Mouse (Mus musculus): ENCODE results near the gene D17H6S53E.

D17H6S53E gene

DNA sequence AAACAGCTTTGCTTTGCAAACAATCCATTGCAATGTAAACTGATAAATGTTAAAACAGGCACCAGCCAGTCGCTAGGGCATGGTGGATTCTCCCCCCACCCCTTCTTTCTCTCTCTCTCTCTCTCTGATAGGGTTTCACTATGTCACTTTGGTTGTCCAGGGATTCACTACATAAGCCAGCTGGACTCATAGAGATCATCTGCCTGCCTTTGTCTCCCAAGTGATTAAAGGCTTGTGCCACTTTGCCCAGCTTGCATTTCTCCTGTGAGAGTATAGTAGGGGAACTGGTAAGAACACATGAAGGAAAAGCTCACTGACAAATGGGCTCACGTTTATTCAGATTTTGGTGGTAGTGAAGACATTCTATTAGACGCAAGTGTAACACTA lies 6.0 kb downstream of the D17H6S53E start:
- no peak for DNase-seq (ENCODE audit: low read depth)

DNA sequence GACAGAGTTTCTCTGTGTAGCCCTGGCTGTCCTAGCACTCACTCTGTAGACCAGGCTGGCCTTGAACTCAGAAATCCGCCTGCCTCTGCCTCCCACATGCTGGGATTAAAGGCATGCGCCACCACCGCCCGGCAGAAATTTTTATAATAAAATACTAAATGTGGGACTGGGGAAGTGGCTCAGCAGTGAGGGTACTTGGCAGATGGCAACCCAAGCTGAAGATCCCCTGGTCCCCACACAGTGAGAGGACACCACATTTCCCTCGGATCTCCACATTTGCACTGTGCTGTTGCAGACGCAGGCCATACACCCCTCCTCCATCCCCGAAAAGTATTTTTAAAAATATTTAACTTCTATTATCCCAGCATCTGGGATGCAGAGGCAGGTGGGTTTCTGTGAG lies 7.3 kb downstream of the D17H6S53E start:
- no peak for DNase-seq (ENCODE audit: low read depth)

DNA sequence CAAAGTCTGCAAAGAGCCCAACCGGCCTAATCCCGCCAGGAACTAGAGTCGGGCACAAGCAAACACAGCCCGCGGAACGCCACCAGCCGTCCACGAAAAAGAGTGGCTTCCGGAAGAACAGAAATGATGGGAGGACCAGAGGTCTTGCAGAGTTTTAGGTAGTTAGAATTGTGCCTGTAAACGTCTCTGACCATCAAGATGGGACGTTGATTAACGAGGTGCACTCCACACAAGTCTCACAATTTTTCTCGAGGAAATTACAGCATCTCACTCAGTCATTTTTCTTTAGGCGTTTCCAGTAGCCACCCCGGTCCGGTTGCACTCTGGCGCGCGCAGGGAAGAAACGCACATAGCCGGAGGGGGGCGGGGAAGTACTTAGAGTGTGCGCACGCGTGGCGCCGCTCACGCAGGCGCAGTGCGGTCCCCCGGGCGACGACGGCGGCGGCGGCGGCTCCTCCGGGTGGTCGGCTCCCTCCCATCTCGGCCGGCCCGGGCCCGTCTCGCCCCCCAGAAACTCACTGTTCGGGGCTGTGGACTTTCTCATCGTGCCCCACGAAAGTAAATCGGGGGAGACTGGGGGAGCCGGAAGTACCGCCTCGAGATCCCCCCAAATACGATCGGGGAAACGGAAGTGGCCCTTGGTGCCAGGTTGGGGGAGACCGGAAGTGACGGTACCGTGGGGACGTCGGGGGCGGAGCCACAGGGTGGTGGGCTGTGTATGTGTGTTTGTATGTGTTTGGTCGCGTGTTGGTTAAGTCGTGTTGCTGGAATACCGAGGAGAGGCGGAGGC lies 8.8 kb downstream of the D17H6S53E start, which contains the start of gene Bag6:
TSS of gene Bag6 (plus strand) at position 378 of the 790 bp plus-strand sequence.
- peak; percentile 98 for DNase-seq (ENCODE audit: low read depth)

DNA sequence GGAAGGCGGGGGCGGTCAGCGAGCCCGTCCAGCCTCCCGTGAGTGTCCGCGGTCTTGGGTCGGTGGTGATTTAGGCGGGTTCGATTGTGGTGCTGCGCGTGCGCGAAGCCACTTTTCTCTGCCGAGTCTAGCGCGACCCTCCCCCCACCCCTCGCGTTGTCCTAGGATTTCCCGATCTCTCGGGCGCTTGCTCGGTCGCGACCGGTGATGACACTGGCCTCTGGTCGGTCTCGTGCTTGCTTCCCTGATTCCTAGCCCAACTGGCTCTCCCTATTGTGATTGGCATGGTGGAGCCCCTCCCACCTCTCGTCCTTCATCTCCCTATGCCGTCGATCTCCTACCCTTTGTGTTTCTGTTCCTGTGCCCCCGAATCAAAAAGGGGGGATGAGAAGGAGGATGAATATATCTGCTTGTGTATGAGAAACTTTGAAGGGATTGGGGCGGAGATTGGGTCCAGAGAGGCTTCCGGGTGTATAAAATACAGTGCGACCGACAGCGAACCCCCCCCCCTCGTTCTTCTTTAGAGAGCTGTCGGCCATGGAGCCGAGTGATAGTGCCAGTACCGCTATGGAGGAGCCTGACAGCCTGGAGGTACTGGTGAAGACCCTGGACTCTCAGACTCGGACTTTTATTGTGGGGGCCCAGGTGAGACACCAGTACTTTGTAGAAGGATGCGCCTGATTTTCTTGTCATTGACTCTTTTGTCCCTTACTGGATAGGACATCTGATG lies 9.6 kb downstream of the D17H6S53E start:
- DNase-seq (ENCODE audit: low read depth), result no peak

DNA sequence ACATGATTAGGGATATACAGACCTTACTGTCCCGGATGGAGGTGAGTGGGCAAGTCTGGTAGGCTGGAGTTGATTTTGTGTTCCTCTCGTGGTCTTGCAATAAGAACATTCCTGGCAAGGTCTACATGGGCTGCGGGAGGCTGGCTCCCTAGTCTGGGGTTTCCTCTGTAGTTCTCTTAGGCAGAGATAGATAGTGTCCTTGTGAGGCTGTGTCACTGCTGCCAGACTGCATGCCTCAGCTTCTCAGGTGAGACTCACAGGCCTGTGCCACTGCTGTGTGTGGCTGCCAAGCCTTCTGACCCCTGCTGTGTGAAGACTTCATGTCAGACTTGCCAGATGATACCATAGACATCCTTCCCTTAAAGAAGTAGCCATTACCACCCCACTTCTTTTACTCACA lies 13.1 kb downstream of the D17H6S53E start:
- no peak for DNase-seq (ENCODE audit: low read depth)

DNA sequence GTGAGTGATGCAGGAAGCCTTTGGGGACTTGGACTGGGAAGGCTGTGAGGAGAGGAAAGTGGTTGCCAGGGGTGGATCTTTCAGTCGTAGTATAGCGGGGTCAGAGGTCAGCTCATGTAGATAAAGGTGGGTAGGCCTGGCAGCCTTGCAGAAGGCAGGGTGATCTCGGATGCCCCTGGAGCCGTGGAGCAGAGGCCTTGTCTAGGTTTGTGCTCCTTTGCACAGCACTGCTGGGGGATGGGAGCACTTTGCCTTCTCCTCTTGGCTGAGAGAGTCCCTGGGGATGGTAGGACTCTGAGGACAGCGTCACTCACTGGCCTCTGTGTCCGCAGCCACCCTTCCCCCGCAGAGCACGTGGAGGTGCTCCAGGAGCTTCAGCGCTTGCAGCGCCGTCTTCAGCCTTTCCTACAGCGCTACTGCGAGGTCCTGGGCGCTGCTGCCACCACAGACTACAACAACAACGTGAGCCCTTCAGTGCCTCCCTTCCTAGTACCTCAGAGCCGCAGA lies 14.4 kb downstream of the D17H6S53E start:
- DNase-seq (ENCODE audit: low read depth), result no peak

DNA sequence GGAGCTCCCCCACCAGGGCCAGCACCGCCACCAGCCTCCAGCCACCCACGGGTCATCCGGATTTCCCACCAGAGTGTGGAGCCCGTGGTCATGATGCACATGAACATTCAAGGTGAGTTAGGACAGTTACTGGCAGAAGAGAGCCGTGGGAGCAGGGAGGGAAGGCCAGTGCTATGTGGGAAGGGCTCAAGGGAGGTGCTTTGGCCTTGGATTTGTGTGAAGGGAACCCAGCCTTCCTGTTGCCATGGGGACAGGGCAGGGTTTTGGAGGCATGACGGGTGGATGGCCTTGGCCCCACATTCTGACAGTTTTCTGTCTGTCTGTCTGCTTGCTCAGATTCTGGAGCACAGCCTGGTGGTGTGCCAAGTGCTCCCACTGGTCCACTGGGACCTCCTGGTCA lies 15.8 kb downstream of the D17H6S53E start:
- no peak for DNase-seq (ENCODE audit: low read depth)

DNA sequence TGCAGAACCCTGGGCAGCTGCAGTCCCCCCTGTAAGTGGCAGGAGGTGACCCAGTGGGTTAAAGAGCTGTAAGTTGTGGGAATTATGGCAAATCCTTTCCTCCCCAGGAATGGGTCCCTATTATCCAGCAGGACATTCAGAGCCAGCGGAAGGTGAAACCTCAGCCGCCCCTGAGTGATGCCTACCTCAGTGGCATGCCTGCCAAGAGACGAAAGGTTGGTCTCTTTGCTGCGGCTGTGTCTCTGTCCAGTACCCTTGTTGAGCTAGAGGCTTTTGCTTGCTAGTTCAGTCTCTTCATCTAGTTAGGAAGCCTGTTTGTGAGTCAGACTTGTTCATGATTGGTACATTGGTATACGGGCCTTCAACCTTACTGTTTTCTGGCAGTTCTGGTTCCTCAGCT lies 20.0 kb downstream of the D17H6S53E start:
- no peak for DNase-seq (ENCODE audit: low read depth)

DNA sequence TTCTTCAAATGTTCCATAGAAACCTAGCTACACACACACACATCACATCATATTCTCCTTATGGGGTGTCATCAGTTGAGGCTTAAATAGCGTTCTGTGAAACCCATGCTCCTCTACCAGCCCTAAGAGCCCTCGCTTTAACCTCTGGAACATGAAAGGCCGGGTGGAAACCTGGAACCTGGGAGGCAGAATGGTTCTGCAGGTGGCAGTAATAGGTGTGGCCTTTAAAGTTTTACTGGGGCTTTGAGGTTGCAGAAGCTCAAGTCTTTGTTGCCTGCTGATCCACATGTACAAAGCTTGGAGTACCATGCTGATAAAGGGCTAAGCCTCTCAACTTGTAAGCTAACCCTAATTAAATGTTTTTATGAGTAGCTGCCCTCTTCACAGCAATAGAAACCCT lies 21.2 kb downstream of the D17H6S53E start:
- DNase-seq (ENCODE audit: low read depth), result peak; percentile 24

DNA sequence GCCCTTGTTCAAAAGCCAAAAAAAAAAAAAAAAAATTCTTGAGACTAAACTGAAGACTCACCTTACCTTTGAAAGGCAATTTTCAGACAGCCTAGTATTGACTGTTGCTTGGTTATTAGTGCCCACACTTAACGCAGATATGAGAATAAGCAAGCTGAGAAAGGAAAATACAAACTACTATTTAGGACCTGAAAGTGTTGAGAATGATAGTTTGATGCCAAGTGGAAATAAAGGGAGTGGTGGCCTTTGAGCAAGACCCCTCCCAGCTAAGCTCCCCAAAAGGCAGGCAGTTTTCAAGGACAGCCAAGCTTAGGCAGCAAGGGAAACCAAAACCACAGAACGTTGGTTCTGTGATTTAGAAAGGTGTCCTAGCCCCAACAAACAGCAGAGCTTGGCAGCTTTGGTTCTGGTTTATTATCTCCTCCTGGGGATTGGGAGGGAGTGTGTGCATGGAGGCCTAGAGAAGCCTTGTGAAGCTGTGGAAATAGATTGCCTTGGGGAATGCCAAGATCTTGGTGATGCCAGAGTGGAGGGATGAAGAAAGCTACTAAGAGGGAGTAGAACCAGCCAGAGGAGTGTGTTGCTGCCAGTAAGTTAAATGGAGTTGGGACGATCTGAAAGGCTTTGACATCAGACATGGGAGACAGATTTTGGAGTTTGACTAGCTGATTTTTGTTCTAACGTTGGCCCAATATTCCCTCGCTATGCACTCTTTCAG lies 21.9 kb downstream of the D17H6S53E start:
- DNase-seq (ENCODE audit: low read depth), result peak; percentile 56

DNA sequence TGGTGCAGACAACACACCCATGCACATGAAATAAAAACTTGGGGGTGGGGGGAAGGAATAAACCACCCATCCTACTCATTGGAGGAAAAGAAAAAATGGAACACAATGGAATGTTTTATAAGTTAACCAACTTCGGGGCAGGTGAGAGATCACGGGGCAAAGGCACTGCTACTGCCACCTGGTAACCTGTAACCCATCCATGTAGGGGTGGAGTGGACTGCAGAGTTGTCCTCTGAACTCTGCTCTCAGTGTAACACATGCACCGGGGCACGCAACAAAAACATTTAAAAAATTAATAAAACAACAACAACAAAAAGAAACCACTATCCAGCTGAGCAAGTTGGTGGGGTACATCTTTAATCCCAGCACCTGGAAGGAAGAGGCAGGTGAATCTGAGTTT lies 25.9 kb downstream of the D17H6S53E start:
- DNase-seq (ENCODE audit: low read depth), result no peak

DNA sequence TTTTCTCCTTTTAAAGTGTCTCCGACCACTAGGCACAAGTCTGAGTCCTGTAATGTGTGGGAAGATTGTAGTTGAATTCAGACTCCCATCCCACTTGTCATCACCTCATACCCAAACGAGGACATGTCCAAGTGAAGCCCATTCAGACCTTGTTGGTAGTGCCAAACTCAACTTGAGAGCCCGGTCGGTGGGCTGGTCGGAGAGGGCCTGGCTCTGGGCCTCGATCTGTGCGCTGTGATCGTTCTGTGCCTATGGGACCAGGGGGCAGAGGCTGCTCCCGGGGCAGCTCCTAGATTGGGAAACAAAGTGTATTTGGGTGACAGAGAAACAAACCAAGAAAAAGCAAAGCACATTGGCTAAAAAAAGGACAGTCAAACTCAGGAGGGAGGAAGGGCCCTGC lies 26.9 kb downstream of the D17H6S53E start:
- no peak for DNase-seq (ENCODE audit: low read depth)

DNA sequence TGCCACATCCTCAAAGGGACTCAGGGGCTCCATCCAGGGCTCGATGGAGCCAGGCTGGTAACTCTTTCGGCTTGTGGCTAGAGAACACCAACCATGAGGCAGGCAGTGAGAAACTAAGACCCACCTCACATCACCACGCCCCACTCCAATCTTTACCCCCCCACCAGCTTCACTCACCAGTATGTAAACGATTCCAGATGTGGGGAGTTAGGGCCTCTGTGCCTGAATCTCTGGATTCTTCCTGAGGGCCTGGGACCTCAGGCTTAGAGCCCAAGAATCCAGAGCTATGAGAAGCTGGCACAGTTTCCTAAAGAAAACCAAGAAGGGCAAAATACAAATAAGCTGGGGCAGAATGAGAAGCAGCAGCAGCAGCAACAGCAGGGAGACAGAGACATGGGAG lies 27.8 kb downstream of the D17H6S53E start:
- peak; percentile 81 for DNase-seq (ENCODE audit: low read depth)

DNA sequence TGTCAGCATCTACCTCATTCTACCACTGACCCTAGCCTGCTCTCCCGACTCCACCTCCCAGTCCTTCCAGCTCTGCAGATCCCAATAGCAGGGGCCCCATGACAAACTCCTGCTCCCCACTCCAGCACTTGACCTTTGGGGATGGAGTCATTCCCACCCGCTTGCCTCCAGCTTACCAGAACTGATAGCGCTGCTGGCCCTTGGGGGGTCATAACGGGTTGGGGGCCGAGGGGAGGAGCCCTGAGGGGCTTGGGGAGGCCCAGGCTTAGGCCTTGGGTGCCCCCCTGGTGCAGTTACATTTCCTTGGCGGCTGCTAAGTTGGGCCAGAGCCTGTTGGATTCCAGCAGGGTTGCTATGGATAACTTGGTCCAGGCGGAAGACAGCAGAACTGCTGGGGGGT lies 28.4 kb downstream of the D17H6S53E start:
- no peak for DNase-seq (ENCODE audit: low read depth)

DNA sequence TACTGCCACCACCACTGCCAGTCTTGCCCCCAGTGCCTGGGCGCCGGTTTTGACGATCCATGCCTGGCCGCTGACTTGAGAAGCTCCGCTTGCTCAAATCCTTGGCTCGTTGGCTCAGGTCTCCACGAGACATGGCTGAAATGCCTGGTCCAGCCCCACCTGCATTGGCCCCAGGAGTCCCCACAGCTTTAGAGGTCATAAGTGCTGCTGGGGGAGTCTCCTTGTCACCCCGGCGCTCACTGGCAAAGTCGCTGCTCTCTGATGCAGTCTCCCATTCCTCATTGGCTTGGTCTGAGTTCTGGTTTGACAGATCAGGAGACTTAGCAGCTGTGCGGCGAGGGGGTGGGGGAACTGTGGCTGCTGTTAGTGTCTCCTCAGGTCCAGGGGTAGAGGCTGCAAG lies 29.3 kb downstream of the D17H6S53E start:
- no peak for DNase-seq (ENCODE audit: low read depth)

DNA sequence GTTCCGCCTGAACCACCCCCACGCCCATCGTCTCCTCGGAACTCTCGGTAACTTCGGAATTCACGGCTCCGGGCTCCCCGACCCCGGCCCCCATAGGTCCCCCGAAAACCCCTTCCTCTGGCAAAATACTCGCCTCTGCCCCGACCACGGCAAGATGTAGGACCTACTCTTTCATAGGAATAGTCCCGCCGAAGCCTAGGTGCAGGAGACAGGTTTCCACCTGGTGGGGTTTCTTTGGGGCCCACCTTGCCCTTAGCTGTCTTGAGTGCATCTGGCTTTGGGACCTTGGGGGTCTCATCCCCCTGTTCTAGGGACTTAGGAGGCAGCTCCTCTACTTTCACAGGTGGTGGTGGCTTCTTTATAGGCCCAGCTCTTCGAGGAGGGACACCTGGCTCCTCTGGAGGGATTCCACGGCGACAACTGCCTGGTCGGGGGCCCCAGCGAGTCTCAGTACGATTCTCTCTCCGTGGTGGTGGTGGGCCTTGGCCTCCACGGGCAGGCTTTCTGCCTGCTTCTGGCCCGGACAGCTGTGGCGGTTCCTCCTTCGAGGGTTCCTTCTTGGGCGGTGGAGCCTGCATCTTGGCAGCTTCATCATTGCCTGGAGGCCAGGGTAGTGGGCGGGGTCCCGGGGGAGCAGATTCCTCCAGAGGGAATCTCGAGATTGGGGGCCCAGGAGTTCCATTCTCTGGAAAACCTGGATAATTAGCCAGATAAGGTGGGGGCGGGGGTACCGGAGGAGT lies 30.5 kb downstream of the D17H6S53E start:
- no peak for DNase-seq (ENCODE audit: low read depth)

DNA sequence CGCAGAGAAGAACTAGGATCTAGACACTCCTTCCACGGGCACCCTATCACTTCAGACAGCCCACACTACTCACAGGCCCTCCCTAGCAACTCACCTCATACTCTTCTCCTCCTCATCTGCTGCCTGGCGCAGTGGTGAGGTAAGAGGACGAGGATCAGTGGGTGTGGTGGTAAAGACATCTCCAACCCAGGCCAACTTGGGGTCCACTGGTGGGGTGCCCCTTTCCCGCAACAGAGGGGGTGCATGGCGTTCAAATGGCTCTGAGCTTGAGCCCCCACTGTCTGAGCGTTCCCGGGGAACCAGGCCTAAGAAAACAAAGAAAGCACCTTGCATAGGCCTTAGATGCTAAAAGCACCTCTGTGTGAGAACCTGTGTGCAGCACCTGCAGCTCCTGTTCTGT lies 31.1 kb downstream of the D17H6S53E start:
- DNase-seq (ENCODE audit: low read depth), result no peak

DNA sequence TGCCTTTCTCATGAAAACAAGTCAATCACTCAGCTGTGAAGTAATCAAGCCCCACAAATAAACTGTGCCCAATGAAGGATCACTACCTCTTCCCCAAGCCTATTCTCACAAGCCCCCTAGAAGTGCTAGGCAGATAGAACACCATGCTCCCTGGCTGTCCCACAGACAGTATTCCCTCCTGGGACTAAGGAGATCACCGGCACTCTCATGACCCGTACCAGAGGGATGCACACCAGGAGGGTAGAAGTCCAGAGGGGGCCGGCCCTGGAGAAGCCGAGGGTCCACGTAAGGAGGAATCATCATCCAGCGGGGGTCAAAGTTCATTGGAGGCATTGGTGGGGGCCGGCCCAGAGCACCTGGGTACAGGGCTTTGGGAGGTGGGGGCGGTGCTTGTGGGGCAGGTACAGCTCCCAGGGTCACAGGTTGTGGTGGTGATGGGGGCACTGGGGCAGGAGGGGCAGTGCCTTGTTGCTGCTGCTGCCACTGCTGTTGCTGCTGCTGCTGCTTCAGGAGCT lies 31.5 kb downstream of the D17H6S53E start:
- no peak for DNase-seq (ENCODE audit: low read depth)

DNA sequence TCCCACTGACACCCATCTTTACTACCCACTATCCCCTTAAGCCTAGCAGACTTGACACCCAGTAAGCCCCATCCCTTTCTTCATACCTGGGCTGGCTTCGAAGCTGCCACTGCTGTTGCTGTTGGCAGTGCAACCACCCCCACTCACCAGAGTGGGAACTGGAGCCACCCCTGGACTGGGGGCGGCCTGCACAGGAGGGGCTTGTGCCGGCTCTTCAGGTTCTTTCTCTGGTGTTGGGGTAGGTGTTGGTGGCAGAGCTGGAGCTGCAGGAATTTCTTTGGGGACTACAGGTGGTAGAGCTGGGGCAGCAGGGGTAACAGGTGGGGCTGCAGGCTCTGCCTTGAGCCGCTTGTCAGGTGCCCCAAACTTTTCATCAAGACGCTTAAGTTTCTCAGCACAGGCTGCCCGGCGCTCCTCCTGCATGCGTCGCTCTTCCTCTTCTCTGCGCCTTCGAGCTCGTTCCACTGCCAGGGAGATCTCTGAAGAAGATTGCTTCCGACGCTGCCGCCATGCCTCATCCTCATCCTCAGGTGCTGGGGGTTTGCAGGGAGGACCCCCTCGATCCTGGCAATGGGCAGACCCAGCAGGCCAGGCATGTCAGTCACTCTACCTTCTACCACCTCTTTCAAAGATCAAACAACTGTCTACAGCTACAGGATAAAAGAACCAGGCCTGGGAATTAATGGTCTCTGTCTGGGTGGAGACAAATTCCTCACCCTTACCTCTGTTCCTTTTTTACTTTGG lies 32.8 kb downstream of the D17H6S53E start:
- no peak for DNase-seq (ENCODE audit: low read depth)

DNA sequence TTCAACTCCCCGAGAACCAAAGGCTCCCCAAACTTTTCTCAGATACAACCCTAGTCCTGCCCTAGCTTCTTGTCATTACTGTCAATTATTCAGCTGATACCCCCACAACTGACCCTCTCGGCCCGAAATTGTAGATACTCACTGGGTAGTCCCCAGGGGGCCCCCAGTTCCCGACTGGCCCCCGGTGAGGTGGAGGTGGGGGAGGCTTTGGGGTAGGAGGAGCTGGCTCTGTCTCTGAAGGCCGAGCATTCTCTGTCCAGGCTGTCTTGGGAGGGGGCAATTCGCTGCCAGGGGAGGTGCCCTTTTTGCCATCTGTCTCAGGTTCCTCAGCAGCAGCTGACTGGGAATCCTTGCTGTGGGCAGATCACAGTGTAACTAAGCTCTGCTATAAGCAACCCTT lies 33.5 kb downstream of the D17H6S53E start:
- no peak for DNase-seq (ENCODE audit: low read depth)

DNA sequence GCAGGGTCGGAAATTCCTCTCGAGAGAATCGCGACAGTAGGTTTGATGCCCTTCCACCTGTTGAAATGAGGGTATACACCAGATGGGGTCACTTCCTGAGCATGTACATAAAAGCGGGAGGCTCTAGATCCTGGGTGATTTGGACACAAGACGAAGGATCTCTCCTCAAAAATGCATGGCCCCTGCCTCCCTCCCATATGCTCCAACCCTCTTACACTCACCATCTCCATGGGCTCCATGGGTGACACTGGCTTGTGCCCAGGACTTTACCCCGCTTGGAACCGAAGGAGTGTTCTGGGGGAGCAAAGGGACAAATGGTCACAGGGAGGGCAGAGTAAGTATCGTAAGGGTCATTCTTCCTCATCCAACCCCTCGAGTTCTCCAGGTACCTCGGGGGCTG lies 35.2 kb downstream of the D17H6S53E start:
- no peak for DNase-seq (ENCODE audit: low read depth)

Data from NIH3T3 (cell line).